Mouse (Mus musculus): Measurements from ENCODE around the gene Gbp7. TPM values are rescaled to one million over a fixed set of nuclear protein-coding genes. Genes with fewer than 3 reads are reported as not detected.
A peak's percentile ranks its signal among the peaks of the same experiment; 100 is the strongest.

Gbp7 gene
- total and polyA plus RNA-seq, 3 experiments, result 2.5 to 8.1 (median 2.7) TPM

- peaks cover 3% of the 10 kb centered on the region for H3K9me3 ChIP-seq (replicated peaks; ENCODE audit: low read length)
- H3K36me3 ChIP-seq (replicated peaks in 1 of 2; ENCODE audit: control insufficient read depth in 1 of 2, insufficient read depth in 1 of 2, low read length in 1 of 2), result no peaks in the 10 kb centered on the region
- no peaks in the 10 kb centered on the region for H3K27me3 ChIP-seq (replicated peaks)
- H3K4me1 ChIP-seq (ENCODE audit: control insufficient read depth in 1 of 2, insufficient read depth in 2 of 2), result peaks cover 14 to 40% of the 10 kb centered on the region in 2 experiments; a peak in 3 of 4 replicates
- peak overlapping the region; percentile 34 for H3K9ac ChIP-seq (ENCODE audit: insufficient read depth, low read depth)
- H3K79me2 ChIP-seq (replicated peaks; ENCODE audit: control insufficient read depth, extremely low read depth, insufficient read depth, poor library complexity, severe bottlenecking), result no peaks in the 10 kb centered on the region
- no peak overlapping the region for H3K27ac ChIP-seq (ENCODE audit: insufficient read depth, low read depth)
- DNase-seq (ENCODE audit: extremely low read depth), result no peak
- dilution Hi-C loops (cut with MboI; ENCODE audit: extremely low pct_ligation_motif_present, extremely low pct_unique_long_range_greater_than_20kb, low sequenced_read_pairs) (no loop called here), in situ Hi-C loops (cut with MboI; ENCODE audit: low pct_ligation_motif_present, low pct_unique_long_range_greater_than_20kb, low sequenced_read_pairs) (no loop called here)
- peak overlapping the region; percentile 30 for H3K4me2 ChIP-seq (ENCODE audit: insufficient read depth, low read depth, poor library complexity, severe bottlenecking)
- TF ChIP-seq MAFK (IDR thresholded peaks at IDR 0.05; ENCODE audit: insufficient replicate concordance, low read length) (no peak), ZMIZ1 (IDR thresholded peaks at IDR 0.05; ENCODE audit: low read depth, low read length) (no peak), ZNF384 (IDR thresholded peaks at IDR 0.05; ENCODE audit: low read depth, low read length) (peak; percentile 80)
- peak overlapping the region; percentile 42 to 80 (median 59) for H3K4me3 ChIP-seq (replicated peaks in 1 of 3; ENCODE audit: low read depth in 2 of 3, low read length in 2 of 3, poor library complexity in 1 of 3)
Observed at GRCm38 (mm10) chr3:142529597-142529996, 545 bp upstream of the Gbp7 start.

DNA sequence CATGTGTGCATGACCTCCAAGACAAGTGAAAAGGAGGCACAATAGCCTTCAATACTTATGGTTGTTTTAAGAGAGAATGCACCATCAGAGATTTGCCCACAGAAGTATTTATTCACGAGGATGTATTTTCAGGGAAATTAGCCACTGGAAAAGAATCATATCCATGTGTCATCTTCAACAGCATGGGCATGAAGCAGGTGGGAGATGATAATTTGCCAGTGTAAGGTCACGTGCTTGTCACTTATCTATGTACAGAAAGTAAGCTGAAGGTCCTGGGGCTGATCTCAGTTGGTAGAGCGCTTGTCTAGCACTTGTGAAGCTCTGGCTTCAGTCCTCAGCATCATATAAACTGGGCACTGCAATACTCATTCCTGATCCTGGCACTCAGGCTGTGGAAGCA is 1.5 kb downstream of the Gbp7 start:
- Histone ChIP-seq H3K9ac (ENCODE audit: insufficient read depth, low read depth) (no peak overlapping the region), H3K79me2 (replicated peaks; ENCODE audit: control insufficient read depth, extremely low read depth, insufficient read depth, poor library complexity, severe bottlenecking) (no peaks in the 10 kb centered on the region), H3K27me3 (replicated peaks) (no peaks in the 10 kb centered on the region), H3K36me3 (replicated peaks in 1 of 2; ENCODE audit: control insufficient read depth in 1 of 2, insufficient read depth in 1 of 2, low read length in 1 of 2) (no peaks in the 10 kb centered on the region), H3K4me1 (ENCODE audit: control insufficient read depth in 1 of 2, insufficient read depth in 2 of 2) (peaks cover 16 to 40% of the 10 kb centered on the region in 2 experiments), H3K27ac (ENCODE audit: insufficient read depth, low read depth) (no peak overlapping the region), H3K9me3 (replicated peaks; ENCODE audit: low read length) (no peaks in the 10 kb centered on the region), H3K4me2 (ENCODE audit: insufficient read depth, low read depth, poor library complexity, severe bottlenecking) (no peak overlapping the region), H3K4me3 (replicated peaks in 1 of 3; ENCODE audit: low read depth in 2 of 3, low read length in 2 of 3, poor library complexity in 1 of 3) (no peak overlapping the region)
- in situ Hi-C loops (cut with MboI; ENCODE audit: low pct_ligation_motif_present, low pct_unique_long_range_greater_than_20kb, low sequenced_read_pairs) (no loop called here), dilution Hi-C loops (cut with MboI; ENCODE audit: extremely low pct_ligation_motif_present, extremely low pct_unique_long_range_greater_than_20kb, low sequenced_read_pairs) (no loop called here)
- TF ChIP-seq POLR2A (IDR thresholded peaks at IDR 0.05; ENCODE audit: low read depth, low read length) (no peak), NRF1 (IDR thresholded peaks at IDR 0.05; ENCODE audit: low read depth, low read length) (no peak), TCF12 (IDR thresholded peaks at IDR 0.05; ENCODE audit: low read depth, low read length) (no peak), MXI1 (IDR thresholded peaks at IDR 0.05; ENCODE audit: low read depth, low read length) (no peak), CHD1 (IDR thresholded peaks at IDR 0.05; ENCODE audit: low read depth, low read length) (no peak), SIN3A (IDR thresholded peaks at IDR 0.05; ENCODE audit: low read length) (no peak), USF2 (conservative IDR thresholded peaks at IDR 0.05; ENCODE audit: low read depth, low read length) (no peak), ZC3H11A (IDR thresholded peaks at IDR 0.05; ENCODE audit: low read depth, low read length) (no peak), EP300 (IDR thresholded peaks at IDR 0.05; ENCODE audit: low read length) (no peak), ZMIZ1 (IDR thresholded peaks at IDR 0.05; ENCODE audit: low read depth, low read length) (no peak), ELF1 (IDR thresholded peaks at IDR 0.05; ENCODE audit: low read depth, low read length) (no peak)
- no peak for DNase-seq (ENCODE audit: extremely low read depth)

GRCm38 (mm10) chr3:142533185-142533584 is 3.0 kb downstream of the Gbp7 start:
- no peak overlapping the region for H3K4me2 ChIP-seq (ENCODE audit: insufficient read depth, low read depth, poor library complexity, severe bottlenecking)
- H3K27ac ChIP-seq (ENCODE audit: insufficient read depth, low read depth), result no peak overlapping the region
- no peak overlapping the region for H3K9ac ChIP-seq (ENCODE audit: insufficient read depth, low read depth)
- H3K36me3 ChIP-seq (replicated peaks in 1 of 2; ENCODE audit: control insufficient read depth in 1 of 2, insufficient read depth in 1 of 2, low read length in 1 of 2), result no peaks in the 10 kb centered on the region
- no peaks in the 10 kb centered on the region for H3K9me3 ChIP-seq (replicated peaks; ENCODE audit: low read length)
- dilution Hi-C loops (cut with MboI; ENCODE audit: extremely low pct_ligation_motif_present, extremely low pct_unique_long_range_greater_than_20kb, low sequenced_read_pairs), result no loop called here
- no peaks in the 10 kb centered on the region for H3K27me3 ChIP-seq (replicated peaks)
- DNase-seq (ENCODE audit: extremely low read depth), result no peak
- in situ Hi-C loops (cut with MboI; ENCODE audit: low pct_ligation_motif_present, low pct_unique_long_range_greater_than_20kb, low sequenced_read_pairs), result no loop called here
- no peaks in the 10 kb centered on the region for H3K79me2 ChIP-seq (replicated peaks; ENCODE audit: control insufficient read depth, extremely low read depth, insufficient read depth, poor library complexity, severe bottlenecking)
- no peak overlapping the region for H3K4me3 ChIP-seq (replicated peaks in 1 of 3; ENCODE audit: low read depth in 2 of 3, low read length in 2 of 3, poor library complexity in 1 of 3)
- H3K4me1 ChIP-seq (ENCODE audit: control insufficient read depth in 1 of 2, insufficient read depth in 2 of 2), result peaks cover 12 to 31% of the 10 kb centered on the region in 2 experiments
- TF ChIP-seq MAX (IDR thresholded peaks at IDR 0.05; ENCODE audit: low read length) (no peak), ETS1 (conservative IDR thresholded peaks at IDR 0.05; ENCODE audit: low read depth, low read length) (no peak)
